Mouse (Mus musculus) T-cell, adult 2 months (primary cell): Measurements from ENCODE around the gene Slc38a7.
"Not testable (repeated sequence)": the region's sequence is repeated elsewhere in the genome, so short reads cannot be mapped to it uniquely, and the experiment has no call there.

Experiments
- DNase-seq: peaks from one replicate; pipeline ENCODE4 v3.0.0; 2022; ENCODE audit warnings: low spot score

Gene Slc38a7

GRCm38 (mm10) chr8:95807331-95807843 lies 46.0 kb downstream of the Slc38a7 start, which contains the start of gene Cnot1:
TSS of gene Cnot1 (minus strand) at chr8:95807464.
- peak; percentile 98 for DNase-seq

- DNase-seq: peak; percentile 55
These were observed 46.7 kb downstream of the Slc38a7 start for GRCm38 (mm10) chr8:95806461-95807191.

- DNase-seq: no peak
These were observed 47.9 kb downstream of the Slc38a7 start for GRCm38 (mm10) chr8:95805482-95805881.

GRCm38 (mm10) chr8:95802231-95802630 lies 51.1 kb downstream of the Slc38a7 start:
- DNase-seq: no peak

GRCm38 (mm10) chr8:95801476-95802064 lies 51.8 kb downstream of the Slc38a7 start:
- DNase-seq: no peak

- no peak for DNase-seq
These were observed 53.0 kb downstream of the Slc38a7 start for GRCm38 (mm10) chr8:95800353-95800752.

GRCm38 (mm10) chr8:95799891-95800290 lies 53.4 kb downstream of the Slc38a7 start:
- DNase-seq: no peak

- no peak for DNase-seq
These were observed 54.2 kb downstream of the Slc38a7 start for GRCm38 (mm10) chr8:95799117-95799516.

GRCm38 (mm10) chr8:95795333-95796061 lies 57.8 kb downstream of the Slc38a7 start:
- not testable (repeated sequence) for DNase-seq
